Mouse (Mus musculus): ENCODE data around the gene Fcgr1.

The Fcgr1 gene

GRCm38 (mm10) chr3:96273591-96274465 lies 19.9 kb downstream of the Fcgr1 start:
- DNase-seq (ENCODE audit: low spot score in 2 of 2): no peak

- peak; percentile 95 to 98 for DNase-seq (ENCODE audit: low spot score in 2 of 2)
Measured at GRCm38 (mm10) chr3:96269511-96270474, 24.0 kb downstream of the Fcgr1 start, which contains the start of gene Hist2h2bb. Gene Hist2h2bb, plus strand, starts transcription at chr3:96269752.

- DNase-seq (ENCODE audit: low spot score in 2 of 2): peak; percentile 36 to 56
Measured at GRCm38 (mm10) chr3:96268776-96269378, 24.9 kb downstream of the Fcgr1 start.

- DNase-seq (ENCODE audit: low spot score in 2 of 2): peak; percentile 85 to 90
Measured at GRCm38 (mm10) chr3:96268051-96268775, 25.6 kb downstream of the Fcgr1 start, which contains the start of gene Hist2h3b. Gene Hist2h3b, plus strand, starts transcription at chr3:96268654.

DNA sequence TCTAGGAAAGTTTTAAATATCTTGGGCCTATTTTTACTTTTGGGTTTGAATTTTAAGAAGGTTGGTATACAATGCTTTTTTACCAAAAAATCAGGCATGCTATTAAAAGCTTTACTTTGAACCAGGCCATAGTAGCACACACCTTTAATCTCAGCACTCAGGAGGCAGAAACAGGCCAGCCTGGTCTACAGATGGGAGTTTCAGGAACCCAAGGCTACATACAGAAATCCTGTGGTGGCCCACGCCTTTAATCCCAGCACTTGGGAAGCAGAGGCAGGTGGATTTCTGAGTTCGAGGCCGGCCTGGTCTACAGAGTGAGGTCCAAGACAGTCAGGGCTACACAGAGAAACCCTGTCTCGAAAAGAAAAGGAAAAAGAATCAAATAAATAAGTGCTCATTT lies 26.2 kb downstream of the Fcgr1 start:
- no peak for DNase-seq (ENCODE audit: low spot score in 2 of 2)

- no peak for DNase-seq (ENCODE audit: low spot score in 2 of 2)
Measured at GRCm38 (mm10) chr3:96266132-96266710, 27.5 kb downstream of the Fcgr1 start.

GRCm38 (mm10) chr3:96264404-96264949 lies 29.3 kb downstream of the Fcgr1 start:
- no peak for DNase-seq (ENCODE audit: low spot score in 2 of 2)

DNA sequence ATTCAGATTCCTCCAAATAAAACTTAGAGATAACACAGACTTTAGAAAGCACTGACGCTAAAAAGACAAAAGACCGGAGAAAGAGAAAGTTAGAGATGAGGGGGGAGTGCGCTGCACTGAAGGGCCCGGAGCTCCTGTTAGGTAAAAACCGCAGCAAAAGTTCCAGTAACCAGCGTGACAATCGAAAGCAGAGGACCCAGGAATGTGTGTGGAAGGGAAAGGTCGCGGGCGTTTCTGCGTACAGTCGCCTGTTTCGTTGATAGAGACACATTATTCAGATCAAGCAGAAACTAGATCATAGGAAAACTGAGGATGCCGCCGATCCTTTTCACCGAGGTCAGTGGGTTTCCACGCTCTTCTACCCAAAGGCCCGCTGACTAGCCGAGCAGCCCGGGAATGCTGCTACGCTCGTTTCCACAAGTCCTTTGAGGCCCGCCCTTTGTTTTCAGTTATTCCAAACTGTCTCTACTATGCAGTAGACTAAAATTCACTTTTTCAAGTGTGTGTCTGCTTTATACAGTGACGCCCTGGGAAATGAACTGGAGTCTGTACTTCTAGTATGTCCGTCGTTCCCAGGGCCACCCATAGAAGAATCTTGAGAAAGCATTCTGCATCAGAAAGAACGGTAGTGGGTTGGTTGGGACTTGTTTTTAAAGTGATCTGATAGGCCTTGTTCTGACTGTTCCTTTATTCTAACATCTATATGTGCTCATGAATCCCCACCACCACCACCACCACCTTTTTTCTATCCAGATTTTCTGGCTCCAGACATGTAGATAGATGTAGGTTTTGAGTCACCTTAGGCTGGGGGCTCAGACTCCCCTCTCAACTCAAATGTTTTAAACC lies 30.0 kb downstream of the Fcgr1 start:
- DNase-seq (ENCODE audit: low spot score in 2 of 2): peak; percentile 47 to 59

DNA sequence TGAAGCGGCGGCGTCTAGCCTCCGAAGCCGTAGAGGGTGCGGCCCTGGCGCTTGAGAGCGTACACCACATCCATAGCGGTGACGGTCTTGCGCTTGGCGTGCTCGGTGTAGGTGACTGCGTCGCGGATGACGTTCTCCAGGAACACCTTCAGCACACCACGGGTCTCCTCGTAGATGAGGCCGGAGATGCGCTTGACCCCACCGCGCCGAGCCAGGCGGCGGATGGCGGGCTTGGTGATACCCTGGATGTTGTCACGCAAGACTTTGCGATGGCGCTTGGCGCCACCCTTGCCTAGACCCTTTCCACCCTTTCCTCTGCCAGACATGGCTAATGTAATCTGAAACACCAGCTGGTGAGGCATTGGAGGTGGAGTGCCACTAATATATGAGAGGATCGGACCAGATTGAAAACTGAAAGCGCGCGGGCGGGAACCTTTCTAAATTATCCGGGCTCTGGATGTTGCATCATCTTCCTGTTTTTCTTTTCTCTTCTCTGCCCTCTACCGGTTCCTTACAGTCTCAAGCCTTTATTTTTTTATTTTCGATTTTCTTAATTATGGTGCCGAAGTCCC lies 30.7 kb downstream of the Fcgr1 start, which contains the start of gene Hist2h4:
Gene Hist2h4 (minus strand): TSS at position 333 of the 572 bp plus-strand sequence.
- peak; percentile 98 to 100 for DNase-seq (ENCODE audit: low spot score in 2 of 2)

DNA sequence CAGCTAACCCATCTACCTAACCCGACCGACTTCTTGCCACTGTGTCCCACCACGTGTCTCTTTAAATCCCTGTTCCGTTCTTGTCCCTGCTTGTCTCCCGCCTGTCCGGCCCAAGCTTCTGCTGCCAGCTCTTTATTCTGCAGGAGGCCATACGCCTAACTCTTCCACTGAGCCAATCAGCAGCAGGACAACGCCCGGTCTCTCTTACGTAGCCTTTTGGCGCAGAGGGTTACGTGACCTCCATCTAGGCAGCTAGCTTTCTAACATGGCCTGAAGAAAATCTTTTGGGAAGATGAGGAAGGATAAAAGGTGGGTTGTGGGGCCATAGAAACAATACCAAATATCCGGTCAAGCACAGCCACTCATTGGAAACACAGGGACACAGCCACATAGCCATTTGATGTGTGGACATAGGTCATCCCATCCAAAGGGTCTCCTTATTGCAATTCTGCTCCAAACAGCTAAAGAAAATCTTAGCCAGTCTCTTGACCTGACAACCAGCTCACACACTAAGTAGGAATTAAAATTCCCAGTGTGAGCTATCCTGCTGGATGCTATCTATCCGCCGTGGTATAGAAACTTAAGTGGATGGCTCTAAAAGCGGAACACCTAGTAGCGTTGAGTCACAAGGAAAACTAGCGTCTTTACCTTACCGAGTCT lies 31.4 kb downstream of the Fcgr1 start:
- peak; percentile 84 to 88 for DNase-seq (ENCODE audit: low spot score in 2 of 2)

DNA sequence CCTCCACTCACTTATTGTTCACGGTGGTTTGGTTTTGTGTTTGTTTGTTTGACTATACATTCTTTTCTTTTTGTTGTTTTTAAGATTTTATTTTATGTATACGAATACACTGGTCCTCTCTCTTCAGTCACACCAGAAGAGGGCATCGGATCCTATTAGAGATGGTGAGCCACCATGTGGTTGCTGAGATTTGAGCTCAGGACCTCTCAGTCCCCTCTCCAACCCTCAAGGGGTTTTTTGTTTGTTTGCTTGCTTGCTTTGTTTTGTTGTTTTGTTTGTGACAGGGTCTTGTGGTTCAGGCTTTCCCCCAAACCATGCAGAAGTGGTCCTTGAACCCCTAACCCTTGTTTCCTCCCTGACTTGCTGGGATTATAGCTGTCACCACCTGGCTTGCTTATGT lies 32.1 kb downstream of the Fcgr1 start:
- DNase-seq (ENCODE audit: low spot score in 2 of 2): no peak

GRCm38 (mm10) chr3:96260220-96260619 lies 33.5 kb downstream of the Fcgr1 start:
- peak in 1 of 2 experiments; percentile 45 for DNase-seq (ENCODE audit: low spot score in 2 of 2)

DNA sequence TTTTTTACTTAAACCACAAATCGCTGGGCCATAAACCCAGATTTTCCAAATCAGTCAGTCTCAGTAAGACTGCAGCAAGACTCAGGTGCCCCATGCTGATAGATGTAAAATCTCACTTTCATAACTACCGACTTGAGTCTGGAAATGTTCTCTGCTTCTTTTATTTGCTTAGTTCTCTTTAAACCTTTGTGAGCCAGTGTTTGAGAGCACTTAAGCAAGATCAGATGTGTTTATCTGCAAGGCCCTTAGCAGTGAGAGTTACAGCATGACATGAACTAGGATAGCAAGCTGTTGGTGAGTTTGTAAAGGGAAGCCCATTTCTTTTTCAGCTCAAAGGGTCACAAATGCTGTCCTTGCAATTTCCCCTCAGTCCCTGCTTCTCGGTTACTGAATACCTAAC lies 36.6 kb downstream of the Fcgr1 start:
- no peak for DNase-seq (ENCODE audit: low spot score in 2 of 2)

- no peak for DNase-seq (ENCODE audit: low spot score in 2 of 2)
Measured at GRCm38 (mm10) chr3:96255926-96256593, 37.7 kb downstream of the Fcgr1 start.

DNA sequence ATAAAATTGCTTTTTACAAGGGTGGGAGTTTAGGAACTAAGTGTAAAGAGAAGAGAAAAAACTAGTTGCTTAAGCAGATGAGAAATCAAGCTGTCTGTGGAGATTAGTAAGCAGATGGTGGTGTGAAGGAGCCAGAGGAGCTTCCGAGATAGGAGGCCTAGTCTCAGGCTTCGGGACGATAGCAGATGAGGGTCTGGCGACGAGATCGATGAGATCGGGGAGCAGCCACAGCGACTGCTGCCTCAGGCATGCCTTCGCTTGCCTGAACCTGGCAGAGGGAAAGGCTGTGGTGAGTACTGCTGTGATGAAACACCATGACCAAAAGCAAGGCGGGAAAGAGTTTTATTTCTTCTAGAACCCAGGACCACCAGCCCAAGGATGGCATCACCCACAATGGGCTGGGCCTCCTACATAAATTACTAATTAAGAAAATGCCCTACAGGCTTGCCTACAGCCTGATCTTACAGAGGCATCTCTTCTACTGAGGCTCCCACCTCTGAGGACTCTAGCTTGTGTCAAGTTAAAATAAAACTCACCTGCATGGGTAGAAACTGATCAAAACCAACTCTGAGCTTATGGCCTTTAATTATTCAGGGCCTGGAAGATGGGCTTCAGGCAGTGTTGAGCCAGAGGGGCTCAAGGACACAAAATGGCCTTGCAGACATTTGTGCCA lies 39.0 kb downstream of the Fcgr1 start:
- DNase-seq (ENCODE audit: low spot score in 2 of 2): no peak

DNA sequence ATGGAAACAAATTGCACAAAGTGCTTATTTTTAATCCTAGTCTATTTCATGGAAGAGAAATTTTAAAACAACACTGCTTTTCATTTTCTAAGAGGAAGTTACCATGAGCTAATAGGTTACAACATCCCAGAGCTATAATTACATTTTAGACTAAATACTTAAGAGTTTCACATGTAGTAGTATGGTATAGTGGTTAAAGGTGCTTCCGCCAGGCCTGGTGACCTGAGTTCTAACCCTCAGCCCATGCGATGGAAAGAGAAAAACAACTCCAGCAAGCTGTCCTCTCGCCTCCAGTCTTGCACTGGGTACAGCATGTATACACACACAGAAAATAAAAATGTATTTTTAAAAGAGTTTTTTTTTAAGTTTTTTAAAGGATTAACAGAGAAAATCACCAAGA lies 42.0 kb downstream of the Fcgr1 start:
- no peak for DNase-seq (ENCODE audit: low spot score in 2 of 2)

- no peak for DNase-seq (ENCODE audit: low spot score in 2 of 2)
Measured at GRCm38 (mm10) chr3:96250890-96251289, 42.9 kb downstream of the Fcgr1 start.

DNA sequence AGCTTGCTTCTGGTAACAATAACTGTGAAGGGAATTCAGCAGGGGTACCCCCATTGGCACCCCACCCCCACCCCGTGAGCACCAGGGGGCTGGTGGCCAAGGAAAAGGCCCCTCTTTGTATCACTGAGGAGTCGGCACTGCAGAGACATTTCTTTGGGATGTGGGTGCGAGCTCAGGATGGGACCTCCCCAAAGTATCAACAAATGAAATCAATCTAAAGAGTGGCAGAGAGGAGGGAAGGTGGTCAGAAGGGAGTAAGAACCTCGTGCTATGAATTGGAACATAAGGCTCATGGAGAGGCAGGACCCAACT lies 44.8 kb downstream of the Fcgr1 start:
- no peak for DNase-seq (ENCODE audit: low spot score in 2 of 2)

All from frontal cortex, postnatal 36 days (tissue).